Mouse (Mus musculus): ENCODE data around the gene B430306N03Rik.
"Not testable (repeated sequence)": the region's sequence is repeated elsewhere in the genome, so short reads cannot be mapped to it uniquely, and the experiment has no call there.

B430306N03Rik gene

DNA sequence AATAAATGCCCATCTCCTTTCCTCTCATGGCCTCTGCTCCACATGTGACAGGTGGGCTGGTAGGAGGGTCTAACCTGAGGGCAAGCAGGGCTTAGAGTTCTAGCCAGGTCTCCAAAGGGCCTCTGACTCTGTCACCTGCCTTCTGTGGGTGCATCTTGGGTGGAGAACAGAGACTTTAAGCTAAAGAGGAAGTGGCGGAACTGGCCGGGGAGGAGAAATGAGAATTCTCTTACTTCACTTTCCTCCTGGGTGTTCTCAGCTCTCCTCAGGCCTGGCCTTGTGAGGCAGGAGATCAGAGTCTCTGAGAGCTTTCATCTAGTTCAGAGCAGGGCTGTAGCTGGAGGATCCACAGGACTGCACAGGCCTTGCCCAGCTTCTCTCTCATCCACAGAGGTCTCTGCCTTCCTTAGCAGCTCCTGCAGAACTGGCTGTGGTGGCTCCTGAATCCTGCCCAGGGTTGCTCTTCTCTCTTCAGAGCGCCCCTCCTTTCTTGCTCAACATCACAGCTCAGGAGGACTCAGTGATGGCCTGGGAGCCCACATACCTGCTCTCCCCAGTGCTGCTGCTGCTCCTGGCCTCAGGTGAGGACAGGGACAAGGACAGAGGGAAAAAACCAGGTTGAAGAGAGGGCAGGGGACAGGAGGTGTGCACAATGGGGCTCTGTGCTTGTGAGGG, at the start of gene B430306N03Rik:
Gene B430306N03Rik, plus strand, starts transcription at position 237 of the 675 bp plus-strand sequence.
- DNase-seq (ENCODE audit: low spot score in 2 of 2): not testable (repeated sequence)

DNA sequence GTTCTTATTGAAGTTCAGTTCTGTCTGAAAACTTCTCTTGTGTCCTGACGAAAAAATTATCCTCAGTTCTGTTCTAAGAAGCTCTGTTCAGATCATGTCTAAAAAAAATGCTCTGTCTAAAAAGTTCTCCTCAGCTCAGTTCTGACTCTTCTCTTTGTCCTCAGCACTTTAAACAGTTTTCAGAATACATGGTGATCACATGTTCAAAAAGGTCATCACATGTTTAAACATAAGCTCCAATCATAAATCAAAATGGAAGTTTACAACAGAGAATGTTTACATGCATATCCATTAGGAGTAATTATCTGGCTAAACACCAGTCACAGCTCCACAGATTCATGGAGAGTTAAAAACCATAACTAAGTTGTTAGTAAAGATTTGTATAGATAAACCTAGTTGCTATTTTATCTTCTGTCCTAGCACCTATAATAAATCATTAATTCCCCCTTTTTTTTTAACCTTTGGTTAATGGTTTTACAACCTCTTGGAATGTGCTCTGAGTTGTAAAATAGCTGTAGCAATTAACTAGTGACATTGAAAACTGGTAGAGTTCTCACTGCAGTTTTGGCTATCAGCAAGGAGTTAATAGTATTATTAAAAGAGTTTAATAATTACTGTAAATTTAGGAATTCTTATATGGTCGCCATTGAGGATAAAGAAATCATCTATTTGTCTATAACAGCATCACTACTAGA, 49.2 kb upstream of the B430306N03Rik start:
- DNase-seq (ENCODE audit: low spot score in 2 of 2): no peak

GRCm38 (mm10) chr17:48267591-48267990, 48.4 kb upstream of the B430306N03Rik start:
- no peak for DNase-seq (ENCODE audit: low spot score in 2 of 2)

GRCm38 (mm10) chr17:48268276-48268675, 47.7 kb upstream of the B430306N03Rik start:
- no peak for DNase-seq (ENCODE audit: low spot score in 2 of 2)

- DNase-seq (ENCODE audit: low spot score in 2 of 2): no peak
Observed at GRCm38 (mm10) chr17:48269833-48270232, 46.1 kb upstream of the B430306N03Rik start.

- DNase-seq (ENCODE audit: low spot score in 2 of 2): no peak
Observed at GRCm38 (mm10) chr17:48272158-48272557, 43.8 kb upstream of the B430306N03Rik start.

GRCm38 (mm10) chr17:48272598-48272997, 43.3 kb upstream of the B430306N03Rik start:
- no peak for DNase-seq (ENCODE audit: low spot score in 2 of 2)

DNA sequence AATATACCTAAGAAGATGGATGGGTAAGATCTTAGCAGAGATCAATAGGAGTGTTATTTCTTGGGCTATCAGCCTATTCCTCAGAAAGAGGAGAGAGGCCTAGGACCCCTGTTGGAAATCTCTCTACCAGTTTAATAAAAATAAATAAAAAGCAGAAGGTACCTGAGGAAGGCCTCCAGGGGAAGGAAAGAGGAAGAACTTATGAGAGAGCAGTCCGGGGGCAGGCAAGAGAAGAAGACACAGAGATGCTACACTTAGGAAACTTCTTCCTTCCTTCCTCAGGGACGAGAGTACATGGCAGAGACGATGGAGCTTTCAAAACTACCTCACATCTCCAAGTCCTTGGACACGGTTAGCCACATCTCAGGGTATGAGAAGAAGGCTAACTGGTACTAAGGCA, 41.8 kb upstream of the B430306N03Rik start:
- DNase-seq (ENCODE audit: low spot score in 2 of 2): no peak

DNA sequence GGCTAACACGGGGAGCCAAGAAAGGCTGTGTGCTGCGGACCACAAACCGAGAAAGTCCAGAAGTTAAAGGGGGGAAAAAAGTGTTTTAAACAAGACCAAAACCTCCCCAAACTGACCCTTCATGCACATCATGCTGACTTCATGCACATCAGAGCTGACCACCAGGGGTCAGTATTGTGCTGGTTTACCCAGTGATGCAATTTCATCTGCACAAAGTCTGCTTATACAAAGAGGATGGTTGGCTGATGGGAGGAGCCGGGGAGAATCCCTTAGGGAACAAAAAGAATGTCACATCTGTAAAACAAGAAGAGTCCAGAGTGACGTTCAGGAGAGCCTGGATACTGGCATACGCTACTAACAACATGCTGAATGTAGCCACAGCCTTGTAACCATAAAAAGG, 41.1 kb upstream of the B430306N03Rik start:
- DNase-seq (ENCODE audit: low spot score in 2 of 2): peak; percentile 35 to 57

GRCm38 (mm10) chr17:48275736-48276135, 40.2 kb upstream of the B430306N03Rik start:
- DNase-seq (ENCODE audit: low spot score in 2 of 2): no peak

DNA sequence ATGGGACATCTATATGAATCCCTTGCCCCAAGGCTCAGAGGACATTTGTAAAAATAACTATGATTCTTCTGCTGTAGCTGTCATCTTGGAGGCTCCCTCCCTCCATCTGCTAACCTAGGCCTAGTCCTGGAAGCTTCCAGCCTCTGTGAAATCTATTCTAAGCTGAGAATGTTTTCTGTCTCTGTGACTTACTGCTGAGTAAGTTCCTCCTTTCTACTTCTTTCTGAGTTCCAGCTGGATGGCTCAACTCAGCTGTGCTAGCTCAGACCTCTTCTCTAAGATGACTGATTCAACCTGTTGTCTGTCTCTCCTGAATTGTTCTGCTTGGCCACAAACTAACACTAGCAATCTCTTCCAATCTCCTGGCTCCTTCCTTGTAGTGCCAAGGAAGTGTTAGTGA, 37.6 kb upstream of the B430306N03Rik start:
- no peak for DNase-seq (ENCODE audit: low spot score in 2 of 2)

GRCm38 (mm10) chr17:48279002-48279401, 36.9 kb upstream of the B430306N03Rik start:
- DNase-seq (ENCODE audit: low spot score in 2 of 2): no peak

GRCm38 (mm10) chr17:48280943-48281738, 34.8 kb upstream of the B430306N03Rik start:
- DNase-seq (ENCODE audit: low spot score in 2 of 2): no peak

GRCm38 (mm10) chr17:48281739-48282085, 34.2 kb upstream of the B430306N03Rik start:
- DNase-seq (ENCODE audit: low spot score in 2 of 2): no peak

DNA sequence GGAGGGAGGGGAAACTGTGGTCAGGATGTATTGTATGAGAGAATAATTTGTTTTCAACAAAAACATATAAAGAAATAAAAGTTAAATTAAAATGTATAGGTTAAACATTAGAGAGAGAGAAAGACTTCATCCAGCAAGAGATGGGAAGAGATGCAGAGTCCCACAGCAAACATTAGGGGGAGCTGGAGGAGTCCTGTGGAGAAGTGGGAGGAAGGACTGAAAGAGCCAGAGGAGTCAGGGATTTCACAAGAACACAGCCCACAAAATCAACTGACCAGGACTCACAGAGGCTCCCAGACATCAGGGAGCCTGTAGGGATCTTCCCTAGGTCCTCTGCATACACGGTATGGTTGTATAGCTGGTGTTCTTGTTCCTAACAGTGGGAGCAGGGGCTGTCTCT, 29.2 kb upstream of the B430306N03Rik start:
- DNase-seq (ENCODE audit: low spot score in 2 of 2): no peak

DNA sequence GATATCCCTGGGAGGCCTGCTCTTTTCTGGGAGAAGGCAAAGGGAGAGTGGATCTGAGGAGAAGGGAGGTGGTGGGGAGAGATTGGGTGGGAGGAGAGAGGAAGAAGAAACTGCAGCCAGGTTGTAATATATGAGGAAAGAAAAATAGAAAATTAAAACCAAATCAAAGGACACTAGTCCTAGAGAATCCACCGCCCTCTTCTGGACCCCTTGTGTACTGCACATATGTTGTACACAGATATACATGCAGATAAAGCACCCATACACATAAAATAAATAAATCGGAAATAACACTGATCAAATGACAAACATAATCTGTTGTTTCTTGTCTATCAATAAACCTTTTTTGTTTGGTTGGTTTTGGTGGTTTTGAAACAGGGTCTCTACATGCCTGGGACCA, 28.7 kb upstream of the B430306N03Rik start:
- DNase-seq (ENCODE audit: low spot score in 2 of 2): no peak

- DNase-seq (ENCODE audit: low spot score in 2 of 2): no peak
Observed at GRCm38 (mm10) chr17:48293500-48294194, 22.3 kb upstream of the B430306N03Rik start.

GRCm38 (mm10) chr17:48299203-48299602, 16.7 kb upstream of the B430306N03Rik start, which contains the start of gene Treml2:
Gene Treml2, plus strand, starts transcription at chr17:48299498.
- no peak for DNase-seq (ENCODE audit: low spot score in 2 of 2)

DNA sequence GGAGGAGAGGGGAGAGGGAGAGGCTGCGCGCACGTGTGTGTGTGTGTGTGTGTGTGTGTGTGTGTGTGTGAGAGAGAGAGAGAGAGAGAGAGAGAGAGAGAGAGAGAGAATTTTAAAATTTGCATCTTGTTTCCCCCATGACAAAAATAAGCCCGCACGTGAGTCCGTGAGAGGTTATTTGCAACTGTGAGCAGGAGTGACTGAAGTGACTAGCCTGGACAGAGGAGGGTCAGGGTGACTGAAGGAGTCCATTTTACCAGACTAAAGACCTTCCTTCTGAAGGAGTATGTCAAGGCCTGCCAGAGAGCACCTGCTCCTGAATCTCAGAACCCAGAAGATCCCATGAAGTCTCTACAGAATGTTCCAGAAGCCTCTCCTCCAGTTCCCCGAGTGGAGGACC, 16.2 kb upstream of the B430306N03Rik start:
- no peak for DNase-seq (ENCODE audit: low spot score in 2 of 2)

- DNase-seq (ENCODE audit: low spot score in 2 of 2): no peak
Observed at GRCm38 (mm10) chr17:48300199-48300598, 15.7 kb upstream of the B430306N03Rik start.

GRCm38 (mm10) chr17:48300861-48301260, 15.1 kb upstream of the B430306N03Rik start:
- no peak for DNase-seq (ENCODE audit: low spot score in 2 of 2)

DNA sequence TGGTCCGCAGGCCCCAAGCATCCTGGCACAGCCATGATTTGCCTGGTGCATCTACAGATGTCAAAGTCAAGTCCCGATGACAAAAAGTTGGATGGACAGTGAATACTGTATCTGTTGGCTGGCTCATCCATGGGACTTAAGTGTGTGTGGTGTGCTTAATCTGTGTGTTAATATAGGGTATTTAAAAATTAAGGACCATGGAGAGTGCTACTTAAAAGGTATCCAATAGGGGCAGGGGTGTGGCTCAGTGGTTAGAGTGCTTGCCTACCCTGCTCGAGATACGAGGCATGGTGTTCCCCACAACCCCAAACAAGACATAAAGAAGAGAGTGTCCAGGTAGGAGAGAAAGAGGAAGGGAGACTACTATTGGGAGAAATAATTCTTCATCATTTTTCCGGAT, 14.1 kb upstream of the B430306N03Rik start:
- DNase-seq (ENCODE audit: low spot score in 2 of 2): no peak

All from urinary bladder, adult 18-20 months (tissue).